ENCODE assay signal across 8 mouse cellular contexts in genomic region chr12:52847830-52848518, GRCm38 (mm10).
DNase-seq lines count a peak whose midpoint lies in the region; ATAC-seq lines count a peak whose summit lies in the region.

No protein-coding gene starts in this region.

- H3K9me3 ChIP-seq in embryonic facial prominence, embryonic 14.5 days (ENCODE audit: control insufficient read depth, low read length) = no peaks in the 10 kb centered on the region
- H3K9me3 ChIP-seq in hindbrain, embryonic 13.5 days = no peaks in the 10 kb centered on the region
- no peaks in the 10 kb centered on the region for H3K9me3 ChIP-seq in midbrain, embryonic 10.5 days (replicated peaks)

- no peaks in the 10 kb centered on the region for H3K4me1 ChIP-seq in embryonic facial prominence, embryonic 14.5 days (ENCODE audit: control insufficient read depth, insufficient read depth, low read length)
- peaks cover 32% of the 10 kb centered on the region for H3K4me1 ChIP-seq in hindbrain, embryonic 13.5 days (replicated peaks)
- peaks cover 29% of the 10 kb centered on the region for H3K4me1 ChIP-seq in midbrain, embryonic 10.5 days

- H3K9ac ChIP-seq in embryonic facial prominence, embryonic 14.5 days (ENCODE audit: low read depth, low read length) = no peak overlapping the region
- H3K9ac ChIP-seq in hindbrain, embryonic 13.5 days = no peak overlapping the region

- no peak overlapping the region for H3K4me3 ChIP-seq in embryonic facial prominence, embryonic 14.5 days (ENCODE audit: low read depth, low read length)
- H3K4me3 ChIP-seq in hindbrain, embryonic 13.5 days = no peak overlapping the region
- no peak overlapping the region for H3K4me3 ChIP-seq in midbrain, embryonic 10.5 days

- ATAC-seq in embryonic facial prominence, embryonic 14.5 days (ENCODE audit: low read depth) = peak; percentile 92
- ATAC-seq in hindbrain, embryonic 13.5 days (ENCODE audit: low FRiP score) = peak; percentile 91

- no peaks in the 10 kb centered on the region for H3K36me3 ChIP-seq in embryonic facial prominence, embryonic 14.5 days (ENCODE audit: control insufficient read depth, insufficient read depth, low read length)
- no peaks in the 10 kb centered on the region for H3K36me3 ChIP-seq in hindbrain, embryonic 13.5 days
- no peaks in the 10 kb centered on the region for H3K36me3 ChIP-seq in midbrain, embryonic 10.5 days

- peak; percentile 29 for DNase-seq in gastrocnemius, postnatal 14 days
- no peak for DNase-seq in gastrocnemius, adult 18-20 months (ENCODE audit: low spot score)
- DNase-seq in embryonic facial prominence, embryonic 14.5 days (ENCODE audit: low spot score) = peak; percentile 68
- DNase-seq in midbrain, embryonic 10.5 days (ENCODE audit: low spot score) = no peak
- no peak for DNase-seq in cerebellum, postnatal 25 days
- DNase-seq in thymus, postnatal 25 days = no peak
- no peak for DNase-seq in cerebellum, adult 18-20 months

- H3K27me3 ChIP-seq in embryonic facial prominence, embryonic 14.5 days (replicated peaks; ENCODE audit: control insufficient read depth, insufficient read depth, low read length) = no peaks in the 10 kb centered on the region
- H3K27me3 ChIP-seq in hindbrain, embryonic 13.5 days = no peaks in the 10 kb centered on the region
- H3K27me3 ChIP-seq in midbrain, embryonic 10.5 days (ENCODE audit: low read depth, poor library complexity, severe bottlenecking) = no peaks in the 10 kb centered on the region

- WGBS in embryonic facial prominence, embryonic 14.5 days = 52% methylated on average over 12 of the region's 14 CpGs
- 33% methylated on average over 14 of the region's 14 CpGs for WGBS in hindbrain, embryonic 13.5 days
- 65% methylated on average over 14 of the region's 14 CpGs for WGBS in midbrain, embryonic 10.5 days

- intact Hi-C loops in gastrocnemius, postnatal 14 days (cut with DNase I; ENCODE audit: low total_unique reads) = no loop called here

- no peak overlapping the region for H3K4me2 ChIP-seq in embryonic facial prominence, embryonic 14.5 days (ENCODE audit: low read depth, low read length)
- H3K4me2 ChIP-seq in hindbrain, embryonic 13.5 days = no peak overlapping the region

- no peak overlapping the region for H3K27ac ChIP-seq in embryonic facial prominence, embryonic 14.5 days (replicated peaks; ENCODE audit: low read depth, low read length)
- peak overlapping the region; percentile 65 for H3K27ac ChIP-seq in hindbrain, embryonic 13.5 days
- H3K27ac ChIP-seq in midbrain, embryonic 10.5 days (replicated peaks) = peak overlapping the region; percentile 77

Comparison
In these comparisons a context has a peak if more than half of its experiments do, and no peak if none do; other contexts are left out.
1. DNase-seq: peak in gastrocnemius, postnatal 14 days (single experiment) and embryonic facial prominence, embryonic 14.5 days (single experiment); none in gastrocnemius, adult 18-20 months (single experiment), midbrain, embryonic 10.5 days (single experiment), cerebellum, postnatal 25 days (0 of 2), thymus, postnatal 25 days (single experiment) and cerebellum, adult 18-20 months (0 of 2).